Mouse (Mus musculus): ENCODE measurements around the gene Rhob.
A peak's percentile ranks its signal among the peaks of the same experiment; 100 is the strongest.

- TF ChIP-seq MYOG (IDR thresholded peaks at IDR 0.05; ENCODE audit: control insufficient read depth in 1 of 3, insufficient read depth in 1 of 3, insufficient read length in 2 of 3, low read depth in 2 of 3) (peak in 1 of 3 experiments; percentile 70), POLR2A (IDR thresholded peaks at IDR 0.05; ENCODE audit: insufficient read length, low read depth) (no peak), TCF12 (IDR thresholded peaks at IDR 0.05; ENCODE audit: insufficient read depth, poor library complexity, severe bottlenecking) (peak; percentile 6)
These were observed 28.8 kb downstream of the Rhob start for GRCm38 (mm10) chr12:8470962-8471361.
